29 mouse cellular contexts compared by ENCODE assay signal in genomic region chr5:7997086-7997485, GRCm38 (mm10). TPM values are rescaled to one million over a fixed set of nuclear protein-coding genes. Genes with fewer than 3 reads are reported as not detected.
"Had no signal": no experiment of that assay in that cellular context is flagged by ENCODE, and none has a peak within 500 bp of the region (broad histone marks: within the 10 kb centered on the region; RNA-seq: fewer than 3 reads in every experiment).

No protein-coding gene starts in this region.

- H3K4me2 ChIP-seq: heart, embryonic 11.5 days; heart, embryonic 13.5 days; heart, embryonic 15.5 days; hindbrain, embryonic 12.5 days; hindbrain, embryonic 13.5 days; hindbrain, embryonic 14.5 days; hindbrain, embryonic 15.5 days; intestine, embryonic 15.5 days; kidney, embryonic 15.5 days had no signal

- H3K4me3 ChIP-seq: heart, embryonic 10.5 days; heart, embryonic 13.5 days; heart, embryonic 15.5 days; hindbrain, embryonic 10.5 days; hindbrain, embryonic 12.5 days; hindbrain, embryonic 13.5 days; hindbrain, embryonic 15.5 days; intestine, embryonic 15.5 days; kidney, embryonic 15.5 days; layer of hippocampus, adult 2 months; left cerebral cortex, adult 2 months had no signal

- DNase-seq: heart, postnatal 14 days; heart, postnatal 36 days; heart, postnatal 4 days; kidney, adult 11 months; kidney, adult 18-20 months; kidney, adult 8-10 months; kidney, adult 9 months; kidney, postnatal 10 days; kidney, postnatal 14 days; layer of hippocampus, adult 9-11 months had no signal

- H3K9me3 ChIP-seq: heart, embryonic 10.5 days; heart, embryonic 13.5 days; heart, embryonic 15.5 days; hindbrain, embryonic 10.5 days; hindbrain, embryonic 12.5 days; hindbrain, embryonic 13.5 days; hindbrain, embryonic 15.5 days; intestine, embryonic 15.5 days; kidney, embryonic 15.5 days had no signal

- H3K36me3 ChIP-seq: heart, embryonic 10.5 days; heart, embryonic 13.5 days; heart, embryonic 15.5 days; hindbrain, embryonic 10.5 days; hindbrain, embryonic 12.5 days; hindbrain, embryonic 13.5 days; hindbrain, embryonic 15.5 days; intestine, embryonic 15.5 days; kidney, embryonic 15.5 days had no signal

- H3K27ac ChIP-seq: heart, embryonic 10.5 days; heart, embryonic 13.5 days; heart, embryonic 15.5 days; hindbrain, embryonic 10.5 days; hindbrain, embryonic 12.5 days; hindbrain, embryonic 13.5 days; hindbrain, embryonic 14.5 days; hindbrain, embryonic 15.5 days; hindbrain, postnatal 0 days; intestine, embryonic 15.5 days; kidney, embryonic 15.5 days; kidney, postnatal 0 days; layer of hippocampus, adult 2 months; left cerebral cortex, adult 2 months had no signal

- H3K9ac ChIP-seq: heart, embryonic 13.5 days; heart, embryonic 15.5 days; hindbrain, embryonic 12.5 days; hindbrain, embryonic 13.5 days; hindbrain, embryonic 14.5 days; hindbrain, embryonic 15.5 days; intestine, embryonic 15.5 days; kidney, embryonic 15.5 days had no signal

- ATAC-seq: inflammation-experienced regulatory T-cells, adult 6 months; intestine, embryonic 16.5 days; intestine, postnatal 0 days had no signal

- H3K27me3 ChIP-seq: heart, embryonic 13.5 days; heart, embryonic 15.5 days; hindbrain, embryonic 12.5 days; hindbrain, embryonic 13.5 days; hindbrain, embryonic 15.5 days; intestine, embryonic 15.5 days; kidney, embryonic 15.5 days had no signal

- H3K4me1 ChIP-seq: heart, embryonic 10.5 days; heart, embryonic 13.5 days; heart, embryonic 15.5 days; hindbrain, embryonic 10.5 days; hindbrain, embryonic 12.5 days; hindbrain, embryonic 15.5 days; intestine, embryonic 15.5 days had no signal

RNA-seq across cellular contexts. Expression of gene Steap4, which starts 36.8 kb away (rescaled TPM):
- total RNA-seq: hematopoietic stem cell, adult 5-6 weeks had no signal
- polyA plus RNA-seq: inflammation-experienced regulatory T-cells, adult 6 months had no signal
